Mouse (Mus musculus) ovary, postnatal 10 days (tissue): ENCODE results near the gene Zfp871.

Experiments
- DNase-seq: peaks from one replicate; pipeline ENCODE4 v3.0.0; 2022; ENCODE audit warnings: low spot score

Zfp871 gene

DNA sequence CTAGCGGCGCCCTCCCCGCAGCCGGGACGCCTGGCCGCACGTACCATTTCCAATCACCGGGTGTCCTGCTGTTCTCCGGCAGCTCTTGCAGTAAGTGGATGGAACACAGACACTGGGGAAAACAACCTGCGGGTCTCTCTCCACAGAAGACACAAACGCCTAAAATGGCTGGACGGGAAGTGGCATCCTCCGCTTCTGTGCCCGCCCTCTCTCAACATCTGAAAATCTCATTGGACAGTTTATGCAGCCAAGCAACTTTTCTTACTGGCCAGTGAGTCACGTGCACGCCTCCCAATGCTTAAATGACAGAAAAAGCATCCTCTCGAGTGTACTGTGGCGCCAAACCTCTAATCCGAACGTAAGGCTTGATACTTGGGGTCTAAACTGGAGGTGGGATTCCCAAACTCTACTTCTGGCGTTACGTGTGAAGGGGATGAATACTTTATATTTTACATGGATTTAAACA is at the start of gene Zfp871:
TSS of gene Zfp871 (minus strand) at position 194 of the 466 bp plus-strand sequence.
- DNase-seq: peak; percentile 65

DNA sequence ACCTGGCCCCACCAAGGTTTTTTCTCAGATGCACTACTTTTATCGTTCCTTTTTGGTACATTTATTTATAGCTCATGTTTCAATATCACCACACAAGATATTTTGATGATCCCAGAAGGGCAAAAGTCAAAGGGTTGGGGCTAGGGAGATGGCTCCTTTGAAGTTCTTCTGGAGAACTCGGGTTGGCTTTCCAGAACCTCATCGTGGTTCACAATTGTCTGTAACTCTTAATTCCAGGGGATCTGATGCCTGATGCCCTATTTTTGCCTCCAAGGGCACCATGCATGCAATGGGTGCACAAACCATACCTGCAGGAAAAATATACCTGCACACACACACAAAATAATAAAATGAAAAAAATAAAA is 42.3 kb upstream of the Zfp871 start:
- DNase-seq: no peak

- DNase-seq: peak; percentile 41
Measured at GRCm38 (mm10) chr17:32829540-32830417, 41.7 kb upstream of the Zfp871 start, which contains the start of gene Zfp799. Gene Zfp799, minus strand, starts transcription at chr17:32830261.

DNA sequence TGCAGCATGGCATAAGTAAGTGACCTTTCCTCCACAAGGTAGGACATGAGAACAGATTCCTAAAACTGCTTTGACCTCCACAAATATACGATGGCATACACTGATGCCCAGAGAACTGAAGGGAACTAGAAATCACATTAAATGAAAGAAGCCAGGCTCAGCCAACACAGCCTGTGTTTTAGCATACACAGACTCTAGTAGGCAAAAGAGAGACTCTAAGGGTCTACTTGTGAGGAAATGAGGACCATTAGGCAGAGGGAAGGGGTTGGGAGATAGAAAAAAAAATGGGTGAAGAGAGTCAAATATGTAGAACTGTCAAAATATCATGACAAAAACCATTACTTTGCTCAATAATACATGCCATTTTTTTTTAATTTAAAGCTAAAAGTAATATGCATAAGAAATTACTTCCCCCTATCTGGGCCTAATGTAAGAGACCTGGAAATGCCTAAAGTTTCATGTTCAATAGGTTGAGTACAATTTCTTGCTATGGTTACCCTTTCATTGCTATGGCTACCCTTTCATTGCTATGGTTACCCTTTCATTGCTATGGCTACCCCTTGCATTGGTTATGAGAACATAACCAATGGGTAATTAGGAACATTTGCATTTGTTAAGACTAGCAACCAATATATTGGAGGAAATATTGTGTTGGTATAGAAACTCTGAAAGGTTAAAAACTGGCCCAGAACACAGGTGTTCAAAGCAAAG is 28.1 kb upstream of the Zfp871 start:
- no peak for DNase-seq

DNA sequence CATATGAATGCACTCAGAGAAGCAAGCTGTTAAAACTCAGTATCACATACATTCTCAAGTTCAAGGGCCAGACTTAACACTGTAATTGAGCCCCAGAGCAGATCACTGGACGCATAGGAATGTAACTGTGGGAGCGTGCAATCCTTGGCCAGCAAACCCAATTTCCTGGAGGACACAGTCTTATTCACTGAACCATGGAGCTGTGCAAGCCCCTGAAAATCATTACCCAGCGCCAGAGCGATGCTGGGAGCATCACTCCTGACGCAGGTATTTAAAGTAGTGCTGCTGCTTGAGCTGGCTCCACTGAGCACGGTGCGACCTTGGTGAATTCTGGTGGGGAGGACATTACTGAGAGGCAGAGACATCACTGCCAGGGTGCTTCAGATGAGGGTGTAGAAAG is 26.0 kb upstream of the Zfp871 start:
- no peak for DNase-seq

DNA sequence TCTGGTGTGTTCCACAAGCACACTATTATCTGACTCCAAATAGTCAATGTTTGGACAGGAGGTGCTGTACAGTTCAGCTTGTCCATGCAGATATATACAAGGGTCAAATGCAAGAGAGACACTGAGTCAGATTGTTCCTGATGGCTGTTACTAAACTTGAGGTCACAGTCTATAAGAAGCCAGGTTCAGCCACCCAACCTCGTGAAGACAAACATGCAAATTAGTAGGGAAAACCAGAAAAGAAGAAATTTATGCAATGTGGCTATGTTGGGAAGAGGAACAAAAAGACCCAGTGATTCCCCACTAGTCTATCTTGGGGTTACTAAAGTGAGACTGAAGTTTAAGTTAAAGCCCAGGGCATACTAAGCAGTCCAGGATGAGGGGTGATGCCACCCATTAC is 22.6 kb upstream of the Zfp871 start:
- DNase-seq: no peak

DNA sequence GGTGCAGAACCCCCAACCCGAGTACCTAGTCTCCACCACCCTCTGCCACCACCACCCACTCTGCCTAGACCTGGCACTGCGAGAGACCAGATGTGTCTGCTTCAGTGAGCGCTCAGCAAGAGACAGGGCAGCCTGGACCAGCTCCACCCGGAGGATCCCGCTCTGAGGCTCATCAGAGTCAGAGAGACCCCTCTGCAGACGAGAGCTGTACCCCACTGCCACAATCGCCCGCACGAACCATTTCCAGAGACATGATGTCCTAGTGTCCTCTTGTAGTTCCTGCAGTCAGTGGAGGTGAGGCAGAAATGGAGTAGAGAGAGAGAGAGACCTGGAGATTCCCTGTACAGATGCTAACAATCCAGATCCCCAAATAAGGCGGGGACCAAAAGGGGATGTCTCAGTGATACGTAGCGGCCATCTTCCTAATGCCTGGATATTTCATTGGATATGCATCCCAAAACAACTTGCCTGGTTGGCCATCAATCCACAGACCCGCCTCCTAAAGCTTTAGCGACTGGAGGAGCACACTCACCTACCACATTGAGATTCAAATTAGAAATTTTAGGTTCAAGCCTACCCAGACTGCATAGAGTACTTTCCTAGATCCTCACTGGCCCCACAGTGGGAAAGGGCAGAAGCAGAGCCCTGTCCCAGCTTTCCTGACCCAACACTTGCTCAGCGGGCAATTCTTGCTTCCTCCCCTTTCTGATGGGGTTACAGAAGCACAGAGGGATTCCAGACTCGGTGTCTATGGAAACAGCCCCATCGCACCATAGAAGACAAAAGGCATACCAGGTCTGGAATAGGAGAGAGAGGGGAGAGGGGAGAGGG is 21.7 kb upstream of the Zfp871 start, which contains the start of gene Zfp811:
TSS of gene Zfp811 (minus strand) at position 388 of the 831 bp plus-strand sequence.
- DNase-seq: no peak

GRCm38 (mm10) chr17:32808921-32809320 is 20.8 kb upstream of the Zfp871 start:
- no peak for DNase-seq

DNA sequence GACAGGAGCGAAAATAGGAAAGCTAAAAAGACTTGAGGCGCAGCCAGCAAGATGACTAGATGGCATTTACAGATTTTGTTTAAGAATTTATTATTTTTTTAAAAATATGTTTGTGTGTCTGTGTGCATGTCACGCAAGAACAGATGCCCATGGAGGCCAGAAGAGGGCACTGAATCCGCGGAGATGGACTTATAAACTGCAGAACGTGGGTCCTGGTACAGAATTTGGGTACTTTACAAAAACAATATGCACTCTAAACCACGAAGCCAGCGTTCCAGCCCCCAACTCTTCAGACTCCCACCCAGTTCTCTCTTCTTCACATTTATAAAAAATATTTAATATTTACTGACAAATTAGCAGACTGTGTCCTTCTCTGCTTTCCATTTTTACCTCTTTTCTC is 1.2 kb upstream of the Zfp871 start:
- no peak for DNase-seq

- DNase-seq: no peak
Measured at GRCm38 (mm10) chr17:32788576-32788975, 489 bp upstream of the Zfp871 start.

DNA sequence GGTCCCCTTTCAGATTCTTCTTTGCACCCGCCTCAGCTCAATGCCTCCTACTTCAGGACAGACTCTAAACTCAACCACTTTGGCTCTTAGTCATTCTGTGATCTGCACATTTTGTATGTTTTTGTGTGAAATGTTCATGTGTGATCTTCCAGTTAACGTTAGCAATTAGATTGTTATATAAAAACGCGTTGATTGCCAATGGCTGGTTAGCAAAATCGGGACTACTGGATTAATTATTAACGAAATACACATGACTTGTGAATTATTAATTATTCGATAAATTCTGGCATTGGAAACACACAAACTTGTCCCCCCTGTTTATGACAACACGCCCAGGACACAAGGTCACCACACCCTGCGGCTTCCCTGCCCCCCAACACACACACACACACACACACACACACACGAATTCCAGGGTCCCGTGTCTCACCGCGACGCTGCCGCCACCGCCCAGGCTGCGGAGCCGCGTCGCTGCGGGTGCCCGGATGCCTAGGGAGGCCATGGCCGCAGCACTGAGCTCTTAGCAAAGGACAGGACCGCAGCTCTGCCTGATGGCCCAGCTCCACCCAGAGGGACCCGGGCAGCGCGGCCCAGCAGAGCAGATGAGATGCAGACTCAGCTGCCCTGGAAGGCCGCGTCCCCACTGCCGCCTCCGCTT is 522 bp downstream of the Zfp871 start:
- DNase-seq: no peak

GRCm38 (mm10) chr17:32786944-32787343 is 1.1 kb downstream of the Zfp871 start:
- no peak for DNase-seq

- no peak for DNase-seq
Measured at GRCm38 (mm10) chr17:32785656-32786055, 2.4 kb downstream of the Zfp871 start.

- no peak for DNase-seq
Measured at GRCm38 (mm10) chr17:32777564-32777963, 10.5 kb downstream of the Zfp871 start.

DNA sequence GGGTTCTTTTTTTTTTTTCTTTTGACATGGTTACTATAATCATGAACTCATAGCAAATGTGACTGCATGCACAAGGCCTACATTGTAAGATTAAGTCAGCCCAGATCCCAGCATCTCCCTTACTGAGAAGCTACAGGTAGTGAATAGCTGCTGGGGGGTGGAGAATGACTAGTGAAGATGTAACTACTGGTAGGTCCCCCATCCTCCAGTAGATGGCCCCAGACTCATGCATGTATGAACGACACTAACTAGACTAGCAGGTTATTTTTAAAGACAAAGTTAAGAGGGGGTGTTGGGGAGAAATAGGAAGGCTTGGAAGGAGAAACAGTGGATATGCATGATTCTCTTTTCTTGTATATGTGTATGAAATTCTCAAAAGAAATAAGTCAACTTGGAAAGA is 16.9 kb downstream of the Zfp871 start:
- no peak for DNase-seq

DNA sequence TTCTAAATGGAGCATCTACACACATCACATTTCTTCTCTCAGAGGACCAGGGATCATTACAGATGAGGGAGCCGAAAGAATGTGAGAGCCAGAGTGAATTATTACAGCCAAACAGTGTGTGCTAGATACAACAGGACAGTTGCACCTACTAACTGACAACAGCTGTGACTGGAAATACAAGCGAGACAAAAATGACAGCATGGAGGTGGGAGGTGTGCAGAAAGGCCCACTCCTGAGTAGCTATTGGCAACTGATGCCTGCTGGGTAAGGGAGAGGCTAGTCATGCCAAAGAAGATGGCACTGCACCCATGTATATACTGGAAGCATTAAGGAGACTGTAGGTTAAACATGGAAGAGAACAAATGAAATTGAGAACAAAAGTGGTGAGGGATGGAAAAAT is 21.7 kb downstream of the Zfp871 start:
- DNase-seq: no peak

DNA sequence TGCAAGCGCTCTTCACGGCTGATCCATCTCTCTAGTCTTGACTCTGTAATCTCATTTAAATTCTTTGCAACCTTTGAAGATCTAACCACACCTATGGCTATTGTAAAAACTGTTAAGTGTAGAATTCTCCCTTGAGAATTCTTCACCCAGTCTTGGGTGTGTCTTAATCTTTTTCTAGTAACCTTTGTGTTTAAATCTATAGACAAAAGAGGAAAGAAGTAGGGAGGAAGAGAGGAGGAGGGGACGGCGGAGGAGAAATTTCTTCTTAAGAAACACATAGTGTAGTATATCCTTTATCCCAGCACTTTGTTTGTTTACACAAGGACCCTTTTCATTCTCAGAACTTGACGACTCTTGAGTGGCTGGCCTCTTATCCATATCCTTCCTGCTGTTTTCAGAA is 30.8 kb downstream of the Zfp871 start:
- DNase-seq: no peak

GRCm38 (mm10) chr17:32753634-32754033 is 34.5 kb downstream of the Zfp871 start:
- no peak for DNase-seq

DNA sequence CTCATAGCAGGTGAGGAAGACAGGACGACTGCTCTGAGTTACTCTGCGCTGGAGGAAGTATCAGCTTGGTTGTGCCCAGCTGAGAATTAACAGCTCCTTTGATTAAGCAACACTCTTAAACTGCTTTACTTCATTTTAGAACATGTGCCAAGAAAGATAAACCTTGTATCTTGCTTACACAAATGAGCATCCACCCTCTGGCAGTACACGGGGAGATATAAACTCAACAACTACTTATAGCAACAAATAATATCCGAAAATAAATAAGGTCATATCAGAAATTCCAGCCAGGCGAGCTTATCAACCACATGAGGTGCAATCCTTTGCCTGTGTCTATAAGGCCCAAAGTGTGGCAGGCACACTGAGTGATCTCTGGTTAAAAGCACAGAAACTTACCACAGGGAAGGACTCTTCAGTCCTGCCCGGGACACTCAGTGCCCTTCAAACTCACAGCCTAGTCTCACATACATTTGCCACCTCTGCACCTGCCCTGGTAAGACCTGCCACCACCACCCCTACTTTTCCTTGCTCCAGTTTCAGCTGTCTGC is 35.2 kb downstream of the Zfp871 start:
- DNase-seq: no peak

DNA sequence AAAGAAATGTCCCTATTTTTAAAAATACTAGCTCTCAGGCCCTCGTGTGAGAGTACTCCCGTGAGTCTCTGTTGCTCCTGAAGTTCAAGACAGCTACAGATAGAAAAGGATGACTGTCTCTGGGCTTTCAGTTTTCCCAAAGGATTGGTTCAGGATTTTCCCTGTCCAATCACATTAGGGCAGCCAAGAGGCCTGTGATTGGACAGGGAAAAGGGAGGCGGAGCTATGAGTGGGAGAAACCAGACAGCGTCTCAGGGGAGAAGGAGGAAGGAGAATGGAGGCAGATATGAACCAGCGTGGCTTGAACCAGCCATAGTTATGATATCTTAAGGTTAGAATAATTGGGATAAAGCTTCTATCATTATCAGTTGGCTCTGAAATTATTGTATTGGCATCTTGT is 37.5 kb downstream of the Zfp871 start:
- no peak for DNase-seq

DNA sequence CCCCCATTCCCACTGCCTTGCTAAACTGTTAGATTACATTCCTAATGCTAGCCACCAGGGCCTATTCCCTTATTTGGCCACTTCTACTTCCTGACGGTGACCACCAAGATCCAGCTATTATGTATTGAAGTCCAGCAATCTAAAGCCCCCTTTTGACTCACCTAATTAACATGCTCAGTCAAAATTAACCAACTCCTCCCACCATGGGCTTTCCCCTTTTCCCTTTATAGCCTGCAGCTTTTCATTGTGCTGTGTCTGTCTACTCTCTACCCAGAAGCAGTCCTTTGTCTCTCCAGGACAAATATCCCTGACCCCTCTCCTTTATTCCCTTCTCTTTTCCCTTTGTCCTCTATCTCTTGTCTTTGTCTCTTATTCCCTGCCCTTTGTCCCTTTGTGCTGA is 47.0 kb downstream of the Zfp871 start:
- no peak for DNase-seq
